Mouse (Mus musculus) stomach, embryonic 14.5 days (tissue): ENCODE measurements around the gene Mapk10. TPM values are rescaled to one million over a fixed set of nuclear protein-coding genes. Genes with fewer than 3 reads are reported as not detected.

ENCODE experiments used
- ATAC-seq: fragments of 200-750 bp; cut with Nextera tagmentation; 2 replicates; pipeline ENCODE4 v1.8.0; 2017; ENCODE audit warnings: low read depth, moderate TSS enrichment; ENCODE audit not compliant: insufficient number of reproducible peaks, insufficient read depth, low FRiP score
- H3K27ac ChIP-seq: fragments of 300-500 bp; sonication (generic); 2 replicates; pipeline ENCODE4 v1.5.1; 2014; ENCODE audit warnings: mild to moderate bottlenecking, low read length, moderate library complexity, mixed read lengths
- H3K27me3 ChIP-seq: fragments of 300-500 bp; sonication (generic); 2 replicates; pipeline ENCODE4 v1.6.1; 2014; ENCODE audit warnings: low read length, control low read depth, mixed read lengths; ENCODE audit not compliant: control insufficient read depth, insufficient read depth
- H3K36me3 ChIP-seq: fragments of 300-500 bp; sonication (generic); 2 replicates; pipeline ENCODE4 v1.6.1; 2014; ENCODE audit warnings: mild to moderate bottlenecking, control low read depth, low read length, moderate library complexity, mixed read lengths; ENCODE audit not compliant: control insufficient read depth, insufficient read depth
- H3K4me1 ChIP-seq: fragments of 300-500 bp; sonication (generic); 2 replicates; pipeline ENCODE4 v1.6.1; 2014; ENCODE audit warnings: low read length, control low read depth, mixed read lengths; ENCODE audit not compliant: control insufficient read depth, insufficient read depth
- H3K4me2 ChIP-seq: fragments of 300-500 bp; sonication (generic); replicated peaks from 2 replicates; pipeline ENCODE4 v1.6.1; 2014; ENCODE audit warnings: low read depth, low read length, control low read depth
- H3K4me3 ChIP-seq: fragments of 300-500 bp; sonication (generic); 2 replicates; pipeline ENCODE4 v1.5.1; 2014; ENCODE audit warnings: low read depth, low read length, control low read depth
- H3K9ac ChIP-seq: fragments of 300-500 bp; sonication (generic); replicated peaks from 2 replicates; pipeline ENCODE4 v1.6.1; 2014; ENCODE audit warnings: low read depth, mild to moderate bottlenecking, control low read depth, low read length, moderate library complexity, mixed read lengths
- H3K9me3 ChIP-seq: fragments of 300-500 bp; sonication (generic); 2 replicates; pipeline ENCODE4 v1.6.1; 2016; ENCODE audit warnings: low read depth, low read length, control low read depth; ENCODE audit not compliant: control insufficient read depth
- WGBS: fragments of 180-500 bp; shearing (Covaris S2); extraction: QIAGEN DNeasy Blood & Tissue Kit; methylation state at CpG from one replicate; pipeline ENCODE4 v1.1.7; 2014; 5-methylcytosine and 5-hydroxymethylcytosine counted together
- polyA plus RNA-seq: library from polyadenylated mRNA; unstranded; fragments of >200 nt; fragmentation: Nextera tagmentation; extraction: Ambion mirVana; gene quantifications from 2 replicates; pipeline ENCODE4 v1.2.1, GENCODE M21; 2014

The Mapk10 gene
- polyA plus RNA-seq, 1 experiment from 2014 or later = 12.7 TPM

DNA sequence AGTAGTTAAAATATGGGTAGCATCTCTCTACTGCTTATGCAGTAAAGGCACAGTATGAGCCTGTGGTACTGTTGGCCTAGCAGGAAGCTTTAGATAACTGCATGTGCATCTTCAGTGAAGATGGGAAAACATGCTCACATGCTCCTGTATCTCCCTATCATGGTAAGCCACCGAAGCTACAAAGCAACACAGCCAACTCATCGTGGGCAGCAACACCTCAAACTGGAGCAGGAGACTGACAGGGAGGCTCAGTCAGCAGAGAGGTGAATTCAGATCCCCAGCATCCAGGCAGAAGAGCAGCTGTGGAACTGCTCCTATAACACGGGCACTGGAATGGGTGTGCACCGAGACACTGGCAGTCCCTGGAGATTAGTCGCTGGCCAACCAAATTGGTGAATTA lies 191.0 kb downstream of the Mapk10 start:
- ATAC-seq = no peak

DNA sequence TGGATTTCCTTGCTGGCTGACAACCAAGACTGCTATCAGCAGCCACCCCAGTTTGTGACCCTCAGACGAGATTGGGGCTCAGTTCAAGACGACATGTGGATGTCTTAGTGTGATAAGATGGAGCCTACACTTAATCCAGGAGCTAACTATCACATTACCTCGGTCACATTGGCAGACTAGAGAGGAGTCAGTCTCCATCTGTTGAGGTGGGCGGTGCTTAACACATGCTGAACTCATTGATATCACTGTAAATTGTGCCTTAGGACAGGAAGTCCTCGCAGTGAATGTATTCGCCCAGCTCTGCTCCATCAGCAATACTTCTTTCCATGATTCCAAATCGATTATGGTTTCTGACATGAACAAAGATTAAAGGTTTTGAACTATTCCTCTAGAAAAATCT lies 193.5 kb downstream of the Mapk10 start:
- WGBS = 78% methylated on average over 7 of the region's 7 CpGs
- H3K4me1 ChIP-seq = no peaks in the 10 kb centered on the region
- ATAC-seq = no peak

More for the DNA sequence above, 191.0 kb downstream of the Mapk10 start:
- H3K27me3 ChIP-seq = no peaks in the 10 kb centered on the region
- no peak overlapping the region for H3K9ac ChIP-seq
- no peaks in the 10 kb centered on the region for H3K9me3 ChIP-seq
- no peaks in the 10 kb centered on the region for H3K36me3 ChIP-seq
- H3K4me3 ChIP-seq = no peak overlapping the region
- 91% methylated on average over 5 of the region's 5 CpGs for WGBS
- H3K4me2 ChIP-seq = no peak overlapping the region
- no peaks in the 10 kb centered on the region for H3K4me1 ChIP-seq
- no peak overlapping the region for H3K27ac ChIP-seq

DNA sequence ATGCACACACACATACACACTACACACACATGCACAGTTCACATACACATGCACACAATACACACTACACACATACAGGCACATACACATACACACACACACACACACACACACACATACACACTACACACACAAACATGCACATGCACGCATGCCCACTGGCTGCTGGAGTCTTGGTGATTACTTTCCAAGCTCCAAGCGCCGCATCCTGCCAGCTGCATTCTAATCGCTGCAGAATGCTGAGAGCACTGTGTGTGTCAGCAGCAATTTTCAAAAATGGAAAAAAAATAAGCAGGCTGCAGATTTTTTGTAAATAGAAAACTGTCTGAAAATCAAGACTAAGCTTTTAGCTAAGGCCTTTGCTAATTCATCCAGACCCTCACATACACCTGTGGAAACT lies 196.8 kb downstream of the Mapk10 start:
- no peaks in the 10 kb centered on the region for H3K36me3 ChIP-seq
- no peak overlapping the region for H3K9ac ChIP-seq
- no peak overlapping the region for H3K4me2 ChIP-seq
- no peak overlapping the region for H3K27ac ChIP-seq
- no peaks in the 10 kb centered on the region for H3K9me3 ChIP-seq
- WGBS = 91% methylated on average over 4 of the region's 4 CpGs
- no peak overlapping the region for H3K4me3 ChIP-seq
- H3K27me3 ChIP-seq = no peaks in the 10 kb centered on the region
- no peaks in the 10 kb centered on the region for H3K4me1 ChIP-seq
- ATAC-seq = no peak

More for the DNA sequence above, 193.5 kb downstream of the Mapk10 start:
- H3K4me2 ChIP-seq = no peak overlapping the region
- H3K36me3 ChIP-seq = no peaks in the 10 kb centered on the region
- no peak overlapping the region for H3K9ac ChIP-seq
- no peaks in the 10 kb centered on the region for H3K9me3 ChIP-seq
- H3K27me3 ChIP-seq = no peaks in the 10 kb centered on the region
- no peak overlapping the region for H3K27ac ChIP-seq
- H3K4me3 ChIP-seq = no peak overlapping the region

DNA sequence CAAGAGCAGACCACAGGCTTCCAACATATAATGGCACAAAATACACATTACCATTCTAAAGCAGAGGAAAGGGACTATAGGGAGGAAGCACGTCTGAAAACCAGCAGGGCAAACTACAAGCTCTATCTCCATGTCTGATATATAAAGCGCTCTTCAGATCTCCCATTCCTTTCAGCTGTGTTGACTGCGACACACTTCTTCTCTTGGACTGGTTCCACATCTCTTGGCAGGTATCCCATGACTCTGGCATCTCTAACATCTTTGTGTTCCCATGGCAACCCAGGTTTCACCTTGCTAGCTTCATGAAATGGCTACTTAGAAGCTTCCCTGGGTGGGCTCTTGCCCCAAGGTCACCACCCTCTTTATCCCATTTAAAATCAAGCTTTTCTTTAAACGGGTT lies 202.2 kb downstream of the Mapk10 start:
- H3K4me2 ChIP-seq = no peak overlapping the region
- H3K27me3 ChIP-seq = no peaks in the 10 kb centered on the region
- WGBS = 74% methylated on average over 4 of the region's 4 CpGs
- H3K4me1 ChIP-seq = no peaks in the 10 kb centered on the region
- no peaks in the 10 kb centered on the region for H3K36me3 ChIP-seq
- no peak overlapping the region for H3K27ac ChIP-seq
- H3K4me3 ChIP-seq = no peak overlapping the region
- H3K9me3 ChIP-seq = no peaks in the 10 kb centered on the region
- no peak overlapping the region for H3K9ac ChIP-seq
- no peak for ATAC-seq

DNA sequence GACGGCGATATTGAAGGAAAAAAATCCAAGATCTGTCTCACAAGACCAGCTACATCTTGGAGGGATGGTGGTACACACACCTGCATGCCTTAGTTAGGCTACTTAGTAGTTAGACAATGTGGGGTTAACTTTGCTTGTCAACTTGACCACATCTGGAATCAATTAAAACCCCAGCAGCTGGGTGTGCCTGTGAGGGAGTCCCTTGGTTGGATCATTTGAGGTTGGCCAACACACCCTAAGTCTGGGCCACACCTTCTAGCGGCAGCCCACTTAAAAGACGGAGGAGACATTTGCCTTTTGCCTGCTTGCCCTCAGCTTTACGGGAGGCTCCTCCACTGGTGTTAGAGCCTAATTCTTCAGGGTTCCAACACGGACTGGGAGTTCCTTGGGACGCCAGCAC lies 209.0 kb downstream of the Mapk10 start:
- Histone ChIP-seq H3K27me3 (no peaks in the 10 kb centered on the region), H3K27ac (no peak overlapping the region), H3K9ac (no peak overlapping the region), H3K9me3 (no peaks in the 10 kb centered on the region), H3K4me2 (no peak overlapping the region), H3K4me3 (no peak overlapping the region), H3K36me3 (no peaks in the 10 kb centered on the region), H3K4me1 (no peaks in the 10 kb centered on the region)
- ATAC-seq = no peak
- 62% methylated on average over 7 of the region's 7 CpGs for WGBS

DNA sequence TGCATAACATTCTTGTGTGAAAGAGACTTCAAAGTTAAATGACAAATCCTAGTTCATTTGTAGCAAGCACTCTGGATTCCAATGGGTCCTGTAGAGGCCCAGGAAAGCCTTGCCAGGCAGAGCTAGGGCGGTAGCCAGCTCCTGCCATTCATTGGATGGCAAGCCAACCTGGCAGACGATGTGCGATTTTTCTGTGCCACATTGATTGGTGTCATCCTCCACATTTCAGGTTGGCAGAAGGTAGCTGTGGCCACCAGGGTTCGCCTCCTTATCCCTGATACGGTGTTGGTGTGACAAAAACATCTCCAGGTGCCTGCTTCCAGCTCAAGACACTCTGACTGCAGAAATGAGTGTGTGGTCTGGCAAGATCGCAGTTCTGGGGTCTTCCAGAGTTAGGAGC lies 210.6 kb downstream of the Mapk10 start:
- Histone ChIP-seq H3K27me3 (no peaks in the 10 kb centered on the region), H3K4me2 (no peak overlapping the region), H3K9me3 (no peaks in the 10 kb centered on the region), H3K36me3 (no peaks in the 10 kb centered on the region), H3K27ac (no peak overlapping the region), H3K4me1 (no peaks in the 10 kb centered on the region), H3K9ac (no peak overlapping the region), H3K4me3 (no peak overlapping the region)
- WGBS = 94% methylated on average over 6 of the region's 6 CpGs
- ATAC-seq = no peak

DNA sequence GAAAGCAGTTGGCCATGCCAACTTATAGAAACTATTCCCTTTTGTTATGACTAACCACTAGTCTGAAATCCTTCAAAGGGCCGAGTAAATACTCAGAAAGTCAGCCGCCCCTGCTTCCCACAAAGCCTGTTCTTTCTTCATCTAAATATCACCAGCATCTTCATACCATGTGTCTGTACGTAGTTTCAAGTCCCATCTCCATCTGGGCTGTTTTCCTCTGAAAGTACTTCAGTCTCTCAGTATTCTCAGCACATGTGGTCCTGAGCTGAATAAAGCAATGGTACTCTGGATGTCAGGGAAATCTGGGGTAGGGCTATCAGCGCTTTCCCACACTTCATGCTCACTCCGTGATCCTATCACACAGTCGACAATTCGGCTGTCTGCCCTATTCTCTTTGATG lies 212.6 kb downstream of the Mapk10 start:
- ATAC-seq = no peak
- H3K27me3 ChIP-seq = no peaks in the 10 kb centered on the region
- 80% methylated on average over 7 of the region's 7 CpGs for WGBS
- H3K4me1 ChIP-seq = no peaks in the 10 kb centered on the region
- no peaks in the 10 kb centered on the region for H3K36me3 ChIP-seq
- H3K4me2 ChIP-seq = no peak overlapping the region
- H3K27ac ChIP-seq = no peak overlapping the region
- no peak overlapping the region for H3K4me3 ChIP-seq
- no peak overlapping the region for H3K9ac ChIP-seq
- no peaks in the 10 kb centered on the region for H3K9me3 ChIP-seq

DNA sequence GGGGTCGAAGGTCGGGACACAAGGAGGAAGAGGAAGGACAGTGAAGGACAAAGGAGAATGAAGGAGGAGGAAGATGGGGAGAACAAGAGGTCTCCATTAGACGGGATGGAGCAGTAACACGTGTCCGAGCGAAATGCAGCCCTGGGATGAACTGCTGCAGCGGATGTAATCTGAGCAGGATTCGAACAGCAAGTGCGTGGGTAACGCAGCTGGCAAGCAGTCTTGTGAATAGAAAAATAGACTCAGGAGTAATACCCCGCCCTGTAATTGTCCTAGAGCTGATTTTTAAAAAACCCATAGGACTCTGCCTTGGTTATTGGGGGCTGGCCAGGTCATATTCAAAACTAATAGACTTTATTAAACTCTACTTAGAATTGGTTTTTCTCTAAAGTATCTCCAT lies 213.2 kb downstream of the Mapk10 start:
- Histone ChIP-seq H3K9me3 (no peaks in the 10 kb centered on the region), H3K4me1 (no peaks in the 10 kb centered on the region), H3K4me2 (no peak overlapping the region), H3K36me3 (no peaks in the 10 kb centered on the region), H3K27me3 (no peaks in the 10 kb centered on the region), H3K4me3 (no peak overlapping the region), H3K9ac (no peak overlapping the region), H3K27ac (no peak overlapping the region)
- 90% methylated on average over 11 of the region's 11 CpGs for WGBS
- ATAC-seq = no peak

DNA sequence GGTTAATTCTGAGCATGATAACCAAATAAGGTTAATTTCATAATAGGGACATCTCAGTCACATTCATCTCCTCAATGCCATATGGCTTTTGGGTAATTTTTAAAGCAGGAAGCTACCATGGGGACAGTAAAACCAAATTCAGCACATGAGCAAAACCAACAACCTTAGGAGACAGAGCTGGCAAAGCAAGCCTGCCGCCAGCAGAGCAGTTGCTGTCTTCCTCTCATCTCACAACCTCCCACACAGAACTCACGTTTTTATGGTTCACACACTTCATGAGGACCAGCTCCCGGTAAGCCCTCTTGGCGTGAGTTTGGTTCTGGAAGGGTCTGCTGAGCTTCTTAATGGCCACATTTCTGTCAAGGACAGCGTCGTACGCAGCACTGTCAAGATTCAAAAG lies 214.8 kb downstream of the Mapk10 start:
- 84% methylated on average over 7 of the region's 7 CpGs for WGBS
- no peak overlapping the region for H3K9ac ChIP-seq
- no peaks in the 10 kb centered on the region for H3K9me3 ChIP-seq

More for the DNA sequence above, 214.8 kb downstream of the Mapk10 start:
- H3K27me3 ChIP-seq = no peaks in the 10 kb centered on the region
- no peak overlapping the region for H3K4me3 ChIP-seq
- H3K4me2 ChIP-seq = no peak overlapping the region
- H3K36me3 ChIP-seq = no peaks in the 10 kb centered on the region
- no peak overlapping the region for H3K27ac ChIP-seq
- ATAC-seq = no peak
- no peaks in the 10 kb centered on the region for H3K4me1 ChIP-seq
